Mouse (Mus musculus) frontal cortex, adult (tissue): ENCODE measurements at regions not wholly inside any gene's neighbourhood (a gene's known extent, or its start where the extent isn't known, plus 50 kb on each side); places are given as distances from the start of the nearest gene placed in this dataset.

Source experiments
- ATAC-seq: cut with Nextera tagmentation; 2 replicates; pipeline ENCODE4 v1.9.2; 2017; ENCODE audit warnings: mild to moderate bottlenecking, moderate library complexity, mixed read lengths; ENCODE audit not compliant: low TSS enrichment

GRCm38 (mm10) chr9:63850316-63850693 lies 92.5 kb upstream of the Smad3 start:
- ATAC-seq: no peak

GRCm38 (mm10) chr9:63849564-63850315 lies 91.9 kb upstream of the Smad3 start:
- no peak for ATAC-seq

- ATAC-seq: peak; percentile 72
These were observed 86.2 kb upstream of the Smad3 start for GRCm38 (mm10) chr9:63843883-63844485.

- no peak for ATAC-seq
These were observed 85.6 kb upstream of the Smad3 start for GRCm38 (mm10) chr9:63843431-63843830.

GRCm38 (mm10) chr9:63841102-63841501 lies 83.3 kb upstream of the Smad3 start:
- ATAC-seq: no peak

GRCm38 (mm10) chr9:63838996-63839772 lies 81.4 kb upstream of the Smad3 start:
- peak; percentile 53; the same call in 1 of the 2 replicates for ATAC-seq

GRCm38 (mm10) chr9:63837552-63837951 lies 79.8 kb upstream of the Smad3 start:
- peak; percentile 76; the same call in 1 of the 2 replicates for ATAC-seq

- no peak for ATAC-seq
These were observed 78.9 kb upstream of the Smad3 start for GRCm38 (mm10) chr9:63836565-63837284.

GRCm38 (mm10) chr9:63836036-63836435 lies 78.2 kb upstream of the Smad3 start:
- no peak for ATAC-seq

- no peak for ATAC-seq
These were observed 76.6 kb upstream of the Smad3 start for GRCm38 (mm10) chr9:63834416-63834815.

- no peak for ATAC-seq
These were observed 60.4 kb upstream of the Smad3 start for GRCm38 (mm10) chr9:63818163-63818562.

GRCm38 (mm10) chr9:63816540-63816939 lies 58.7 kb upstream of the Smad3 start:
- no peak for ATAC-seq

GRCm38 (mm10) chr9:63809901-63810587 lies 52.2 kb upstream of the Smad3 start:
- no peak for ATAC-seq
